Mouse (Mus musculus) kidney, postnatal 4 days (tissue): ENCODE data around the gene Apc2.
A peak's percentile ranks its signal among the peaks of the same experiment; 100 is the strongest.

Experiments used
- DNase-seq, 2 experiments: peaks; one replicate each; pipeline ENCODE4 v3.0.0; 2021; ENCODE audit warnings: mixed read lengths in 2 of 2

Apc2 gene

GRCm38 (mm10) chr10:80296824-80297223 lies 1.0 kb downstream of the Apc2 start:
- DNase-seq, result no peak

- DNase-seq, result no peak
These were observed 1.9 kb downstream of the Apc2 start for GRCm38 (mm10) chr10:80297526-80298133.

- peak; percentile 77 to 83 for DNase-seq
These were observed 2.9 kb downstream of the Apc2 start for GRCm38 (mm10) chr10:80298571-80299281.

GRCm38 (mm10) chr10:80299301-80299700 lies 3.5 kb downstream of the Apc2 start:
- DNase-seq, result no peak

GRCm38 (mm10) chr10:80299824-80300223 lies 4.0 kb downstream of the Apc2 start:
- DNase-seq, result no peak

GRCm38 (mm10) chr10:80300672-80301181 lies 5.0 kb downstream of the Apc2 start:
- DNase-seq, result no peak

- DNase-seq, result no peak
These were observed 5.7 kb downstream of the Apc2 start for GRCm38 (mm10) chr10:80301256-80302081.

GRCm38 (mm10) chr10:80302082-80302355 lies 6.2 kb downstream of the Apc2 start:
- no peak for DNase-seq

GRCm38 (mm10) chr10:80302471-80302881 lies 6.7 kb downstream of the Apc2 start:
- DNase-seq, result peak; percentile 80 to 86

GRCm38 (mm10) chr10:80304458-80304857 lies 8.7 kb downstream of the Apc2 start:
- no peak for DNase-seq

GRCm38 (mm10) chr10:80304862-80305261 lies 9.1 kb downstream of the Apc2 start:
- DNase-seq, result peak; percentile 69 to 79

- DNase-seq, result no peak
These were observed 15.8 kb downstream of the Apc2 start for GRCm38 (mm10) chr10:80311560-80311959.

GRCm38 (mm10) chr10:80312586-80313504 lies 17.1 kb downstream of the Apc2 start:
- DNase-seq, result peak in 1 of 2 experiments; percentile 46

- peak in 1 of 2 experiments; percentile 31 for DNase-seq
These were observed 17.9 kb downstream of the Apc2 start for GRCm38 (mm10) chr10:80313627-80314201.

- DNase-seq, result no peak
These were observed 18.8 kb downstream of the Apc2 start for GRCm38 (mm10) chr10:80314494-80315001.

GRCm38 (mm10) chr10:80315315-80315714 lies 19.5 kb downstream of the Apc2 start:
- no peak for DNase-seq

GRCm38 (mm10) chr10:80316359-80316781 lies 20.6 kb downstream of the Apc2 start:
- no peak for DNase-seq

GRCm38 (mm10) chr10:80317011-80317410 lies 21.2 kb downstream of the Apc2 start:
- no peak for DNase-seq

GRCm38 (mm10) chr10:80320340-80320760 lies 24.6 kb downstream of the Apc2 start, which contains the start of gene 2310011J03Rik:
TSS of gene 2310011J03Rik (minus strand) at chr10:80320537.
- peak; percentile 94 to 96 for DNase-seq

GRCm38 (mm10) chr10:80321014-80321669 lies 25.4 kb downstream of the Apc2 start:
- DNase-seq, result no peak
